Mouse (Mus musculus): ENCODE results near the gene Atp5g3.
"Not testable (repeated sequence)": the region's sequence is repeated elsewhere in the genome, so short reads cannot be mapped to it uniquely, and the experiment has no call there.

DNA sequence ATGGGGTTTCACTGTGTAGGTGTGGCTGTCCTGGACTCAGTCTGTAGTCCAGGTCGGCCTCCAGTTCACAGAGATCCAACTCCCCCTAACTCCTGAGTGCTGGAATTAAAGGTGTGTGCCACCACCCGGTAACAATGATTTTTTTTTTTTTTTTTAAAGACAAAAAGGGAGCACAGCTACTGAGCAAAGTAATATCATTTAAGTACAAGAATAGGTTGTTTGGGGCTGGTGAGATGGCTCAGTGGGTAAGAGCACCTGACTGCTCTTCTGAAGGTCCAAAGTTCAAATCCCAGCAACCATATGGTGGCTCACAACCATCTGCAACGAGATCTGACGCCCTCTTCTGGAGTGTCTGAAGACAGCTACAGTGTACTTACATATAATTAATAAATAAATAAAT lies 14.2 kb downstream of the Atp5g3 start:
- TF ChIP-seq CTCF (conservative IDR thresholded peaks at IDR 0.05; ENCODE audit: low read length); NANOG (IDR thresholded peaks at IDR 0.05; ENCODE audit: borderline replicate concordance, low read length); POU5F1 (IDR thresholded peaks at IDR 0.05; ENCODE audit: borderline replicate concordance, low read length): not testable (repeated sequence)
